In the genomic region with DNA sequence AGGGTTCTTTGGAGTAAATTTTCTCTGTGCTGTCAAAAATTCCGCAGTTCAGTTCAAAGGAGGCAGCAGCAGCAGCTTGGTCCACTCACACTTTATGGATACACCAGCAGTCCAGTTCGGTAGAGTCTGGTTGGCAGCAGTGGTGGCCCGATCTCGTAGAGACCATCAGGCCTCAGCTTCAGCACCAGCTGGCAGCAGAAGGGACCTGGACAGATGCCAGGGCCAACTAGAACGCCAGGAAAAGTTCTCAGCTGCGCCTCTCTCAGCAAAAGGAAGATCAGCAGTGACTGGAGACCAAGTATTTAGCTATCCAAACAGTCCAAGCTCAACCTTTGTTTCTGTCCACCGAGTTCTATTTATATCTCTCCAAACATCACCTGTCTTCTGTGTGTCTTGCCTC, we compare ENCODE assay signal across 9 mouse cellular contexts.
DNase-seq lines count a peak whose midpoint lies in the region; ATAC-seq and TF ChIP-seq lines count a peak whose summit lies in the region.
"Had no signal": no experiment of that assay in that cellular context is flagged by ENCODE, and none has a peak within 500 bp of the region (broad histone marks: within the 10 kb centered on the region; RNA-seq: fewer than 3 reads in every experiment).

No protein-coding gene starts in this region.

- TF ChIP-seq CTCF in gastrocnemius, adult 2 months (IDR thresholded peaks at IDR 0.05) = no peak

- H3K9ac ChIP-seq in intestine, embryonic 15.5 days = no peak overlapping the region

- WGBS in intestine, embryonic 15.5 days = 58% methylated on average over 7 of the region's 7 CpGs
- WGBS in embryonic facial prominence, embryonic 10.5 days = 90% methylated on average over 7 of the region's 7 CpGs

- H3K36me3 ChIP-seq in intestine, embryonic 15.5 days = no peaks in the 10 kb centered on the region
- no peaks in the 10 kb centered on the region for H3K36me3 ChIP-seq in embryonic facial prominence, embryonic 10.5 days (replicated peaks)

- intact Hi-C loops in gastrocnemius, adult 2 months (cut with DNase I) = no loop called here

- peak; percentile 43 for DNase-seq in gastrocnemius, adult 2 months
- no peak for DNase-seq in gastrocnemius, adult 18-20 months (ENCODE audit: low spot score)
- DNase-seq in ovary, postnatal 36 days (ENCODE audit: low spot score) = peak; percentile 9
- no peak for DNase-seq in ovary, postnatal 10 days (ENCODE audit: low spot score)
- peak; percentile 44 to 55 for DNase-seq in kidney, postnatal 4 days
- DNase-seq in right cerebral cortex, postnatal 14 days = peak; percentile 28
- DNase-seq in embryonic facial prominence, embryonic 10.5 days (ENCODE audit: low spot score) = no peak

- H3K9me3 ChIP-seq in intestine, embryonic 15.5 days = no peaks in the 10 kb centered on the region
- H3K9me3 ChIP-seq in embryonic facial prominence, embryonic 10.5 days = no peaks in the 10 kb centered on the region

- H3K4me2 ChIP-seq in intestine, embryonic 15.5 days (replicated peaks) = no peak overlapping the region

- no peak for ATAC-seq in intestine, embryonic 15.5 days

- no peak overlapping the region for H3K27ac ChIP-seq in gastrocnemius, adult 2 months
- no peak overlapping the region for H3K27ac ChIP-seq in intestine, embryonic 15.5 days
- H3K27ac ChIP-seq in embryonic facial prominence, embryonic 10.5 days (replicated peaks) = no peak overlapping the region

- H3K27me3 ChIP-seq in intestine, embryonic 15.5 days (replicated peaks) = no peaks in the 10 kb centered on the region
- H3K27me3 ChIP-seq in embryonic facial prominence, embryonic 10.5 days (replicated peaks; ENCODE audit: low read depth, poor library complexity, severe bottlenecking) = no peaks in the 10 kb centered on the region
- H3K27me3 ChIP-seq: CH12.LX had no signal

- H3K4me3 ChIP-seq in gastrocnemius, adult 2 months = no peak overlapping the region
- no peak overlapping the region for H3K4me3 ChIP-seq in intestine, embryonic 15.5 days (replicated peaks)
- no peak overlapping the region for H3K4me3 ChIP-seq in embryonic facial prominence, embryonic 10.5 days

- H3K4me1 ChIP-seq in intestine, embryonic 15.5 days (replicated peaks) = no peaks in the 10 kb centered on the region
- H3K4me1 ChIP-seq in embryonic facial prominence, embryonic 10.5 days = peaks cover 25% of the 10 kb centered on the region

Comparison
In these comparisons a context has a peak if more than half of its experiments do, and no peak if none do; other contexts are left out.
1. DNase-seq: peak in gastrocnemius, adult 2 months (single experiment), ovary, postnatal 36 days (single experiment), kidney, postnatal 4 days (2 of 2) and right cerebral cortex, postnatal 14 days (single experiment); none in gastrocnemius, adult 18-20 months (single experiment), ovary, postnatal 10 days (single experiment) and embryonic facial prominence, embryonic 10.5 days (single experiment).